Mouse (Mus musculus) lung, adult 10 weeks (tissue): Measurements from ENCODE around the gene Kank1. TPM values are rescaled to one million over a fixed set of nuclear protein-coding genes. Genes with fewer than 3 reads are reported as not detected.

Source experiments
- polyA plus RNA-seq: library from polyadenylated mRNA; stranded (reverse); fragments of 350-450 nt; fragmentation: Illumina TruSeq; extraction: RNeasy Lipid Tissue Mini Kit (QIAGEN cat#74804); gene quantifications from one replicate; pipeline ENCODE4 v1.2.3, GENCODE M21; 2014; ENCODE audit warnings: low read depth, low replicate concordance; ENCODE audit not compliant: insufficient read depth

Gene Kank1
- 7.4 TPM for polyA plus RNA-seq

GRCm38 (mm10) chr19:25236596-25237491 is at the start of gene Kank1:
Gene Kank1 (plus strand): TSS chr19:25236975.

Other genes with a start within 250 kb of the Kank1 start
- 8.2 TPM for gene Dock8, start 237.4 kb upstream of the Kank1 start, polyA plus RNA-seq